28 mouse cellular contexts compared by ENCODE assay signal in the genomic region with DNA sequence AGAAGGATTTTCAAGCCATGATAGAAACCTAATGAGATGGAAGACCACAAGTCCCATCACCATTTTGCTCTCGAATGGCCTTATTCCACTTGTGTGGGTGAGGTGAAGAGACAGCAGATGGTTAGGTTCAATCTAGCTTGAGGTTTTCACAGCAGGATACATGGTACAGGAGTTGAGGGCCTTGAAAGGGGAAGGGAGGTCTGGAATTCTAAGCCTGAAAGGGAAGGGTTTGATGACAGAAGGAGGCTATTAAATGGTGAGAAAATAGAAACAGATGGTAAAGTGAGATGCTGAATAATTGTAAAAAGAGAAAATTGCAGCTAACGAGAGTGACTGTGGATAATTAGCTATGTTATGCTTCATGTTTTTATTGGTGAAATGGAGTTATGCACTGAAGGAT.
DNase-seq lines count a peak whose midpoint lies in the region; ATAC-seq lines count a peak whose summit lies in the region.
"Had no signal": no experiment of that assay in that cellular context is flagged by ENCODE, and none has a peak within 500 bp of the region (broad histone marks: within the 10 kb centered on the region; RNA-seq: fewer than 3 reads in every experiment).

No protein-coding gene starts in this region.

- no peaks in the 10 kb centered on the region for H3K36me3 ChIP-seq in forebrain, embryonic 14.5 days (ENCODE audit: control insufficient read depth, insufficient read depth, low read length)
- no peaks in the 10 kb centered on the region for H3K36me3 ChIP-seq in forebrain, embryonic 11.5 days (ENCODE audit: control insufficient read depth, insufficient read depth, low read length)
- no peaks in the 10 kb centered on the region for H3K36me3 ChIP-seq in hindbrain, embryonic 13.5 days
- H3K36me3 ChIP-seq: embryonic facial prominence, embryonic 13.5 days; G1E; limb, embryonic 12.5 days; liver, embryonic 15.5 days; neural tube, embryonic 15.5 days; stomach, embryonic 15.5 days had no signal

- no peak overlapping the region for H3K4me3 ChIP-seq in forebrain, embryonic 14.5 days (ENCODE audit: low read depth, low read length)
- no peak overlapping the region for H3K4me3 ChIP-seq in forebrain, embryonic 11.5 days (ENCODE audit: low read depth, low read length)
- H3K4me3 ChIP-seq in hindbrain, embryonic 13.5 days = no peak overlapping the region
- H3K4me3 ChIP-seq: embryonic facial prominence, embryonic 13.5 days; left cerebral cortex, adult 2 months; limb, embryonic 12.5 days; liver, embryonic 15.5 days; neural tube, embryonic 15.5 days; stomach, embryonic 15.5 days had no signal

- H3K27ac ChIP-seq in forebrain, embryonic 14.5 days (ENCODE audit: low read depth, low read length) = no peak overlapping the region
- no peak overlapping the region for H3K27ac ChIP-seq in forebrain, embryonic 11.5 days (ENCODE audit: low read depth, low read length)
- no peak overlapping the region for H3K27ac ChIP-seq in hindbrain, embryonic 13.5 days
- H3K27ac ChIP-seq: embryonic facial prominence, embryonic 13.5 days; hindbrain, embryonic 14.5 days; left cerebral cortex, adult 2 months; limb, embryonic 12.5 days; liver, embryonic 15.5 days; neural tube, embryonic 15.5 days; stomach, embryonic 15.5 days had no signal

- no peak overlapping the region for H3K4me2 ChIP-seq in forebrain, embryonic 14.5 days (ENCODE audit: low read length)
- no peak overlapping the region for H3K4me2 ChIP-seq in forebrain, embryonic 11.5 days (ENCODE audit: low read depth, low read length, severe bottlenecking)
- no peak overlapping the region for H3K4me2 ChIP-seq in hindbrain, embryonic 13.5 days
- H3K4me2 ChIP-seq: embryonic facial prominence, embryonic 13.5 days; heart, embryonic 11.5 days; hindbrain, embryonic 14.5 days; limb, embryonic 12.5 days; liver, embryonic 15.5 days; lung, embryonic 14.5 days; neural tube, embryonic 15.5 days; stomach, embryonic 15.5 days had no signal

- no peak for ATAC-seq in forebrain, embryonic 14.5 days
- no peak for ATAC-seq in forebrain, embryonic 11.5 days (replicated peaks; ENCODE audit: low FRiP score)
- ATAC-seq in hindbrain, embryonic 13.5 days (ENCODE audit: low FRiP score) = no peak
- no peak for ATAC-seq in monocyte, adult 5-6 weeks (replicated peaks; ENCODE audit: insufficient number of reproducible peaks, low FRiP score, low TSS enrichment, poor library complexity, severe bottlenecking)
- ATAC-seq: intestine, postnatal 0 days; Patski had no signal

- no peak overlapping the region for H3K9ac ChIP-seq in forebrain, embryonic 14.5 days (ENCODE audit: low read length)
- H3K9ac ChIP-seq in forebrain, embryonic 11.5 days (ENCODE audit: low read length) = no peak overlapping the region
- H3K9ac ChIP-seq in hindbrain, embryonic 13.5 days = no peak overlapping the region
- H3K9ac ChIP-seq: embryonic facial prominence, embryonic 13.5 days; hindbrain, embryonic 14.5 days; limb, embryonic 12.5 days; liver, embryonic 15.5 days; lung, embryonic 14.5 days; neural tube, embryonic 15.5 days; stomach, embryonic 15.5 days had no signal

- H3K4me1 ChIP-seq in forebrain, embryonic 14.5 days (ENCODE audit: control insufficient read depth, insufficient read depth, low read length) = no peaks in the 10 kb centered on the region
- H3K4me1 ChIP-seq in forebrain, embryonic 11.5 days (replicated peaks; ENCODE audit: control insufficient read depth, insufficient read depth, low read length) = no peaks in the 10 kb centered on the region
- no peaks in the 10 kb centered on the region for H3K4me1 ChIP-seq in hindbrain, embryonic 13.5 days (replicated peaks)
- H3K4me1 ChIP-seq: embryonic facial prominence, embryonic 13.5 days; limb, embryonic 12.5 days; liver, embryonic 15.5 days; neural tube, embryonic 15.5 days; stomach, embryonic 15.5 days had no signal

- no peaks in the 10 kb centered on the region for H3K9me3 ChIP-seq in forebrain, embryonic 14.5 days (replicated peaks; ENCODE audit: control insufficient read depth, low read length)
- H3K9me3 ChIP-seq in forebrain, embryonic 11.5 days (ENCODE audit: control insufficient read depth, low read length) = no peaks in the 10 kb centered on the region
- H3K9me3 ChIP-seq in hindbrain, embryonic 13.5 days = no peaks in the 10 kb centered on the region
- H3K9me3 ChIP-seq: embryonic facial prominence, embryonic 13.5 days; G1E; limb, embryonic 12.5 days; liver, embryonic 15.5 days; neural tube, embryonic 15.5 days; stomach, embryonic 15.5 days had no signal

- peak; percentile 19 for DNase-seq in forebrain, embryonic 14.5 days (ENCODE audit: low spot score)
- no peak for DNase-seq in forebrain, embryonic 11.5 days (ENCODE audit: low spot score)
- peak; percentile 2 for DNase-seq in Muller cell, postnatal 12 days (ENCODE audit: inconsistent ontology term)
- DNase-seq in cerebellum, adult 11-12 months = peak; percentile 65
- DNase-seq in cerebellum, adult 9-11 months = peak; percentile 76
- DNase-seq: adrenal gland, postnatal 10 days; gastrocnemius, postnatal 14 days; heart, adult 18-20 months; heart, postnatal 4 days; kidney, postnatal 14 days; lung, embryonic 14.5 days; lung, postnatal 14 days; midbrain, embryonic 14.5 days; retina, postnatal 1 day; right cerebral cortex, postnatal 14 days had no signal

- WGBS in forebrain, embryonic 14.5 days = 55% methylated on average over 2 of the region's 2 CpGs
- WGBS in forebrain, embryonic 11.5 days = 56% methylated on average over 2 of the region's 2 CpGs
- 71% methylated on average over 2 of the region's 2 CpGs for WGBS in hindbrain, embryonic 13.5 days

- no peaks in the 10 kb centered on the region for H3K27me3 ChIP-seq in forebrain, embryonic 14.5 days (replicated peaks; ENCODE audit: control insufficient read depth, insufficient read depth, low read length)
- H3K27me3 ChIP-seq in forebrain, embryonic 11.5 days (ENCODE audit: control insufficient read depth, insufficient read depth, low read length) = no peaks in the 10 kb centered on the region
- no peaks in the 10 kb centered on the region for H3K27me3 ChIP-seq in hindbrain, embryonic 13.5 days
- H3K27me3 ChIP-seq: embryonic facial prominence, embryonic 13.5 days; limb, embryonic 12.5 days; liver, embryonic 15.5 days; neural tube, embryonic 15.5 days; stomach, embryonic 15.5 days had no signal
